Mouse (Mus musculus) MEL (cell line): ENCODE measurements around the gene Pak7.

Source experiments
- POLR2A ChIP-seq, 2 experiments: IDR thresholded peaks; 2 replicates each; pipeline ENCODE4 v1.6.1; 2011 to 2012; ENCODE audit warnings: low read length in 2 of 2, mild to moderate bottlenecking in 2 of 2, control low read depth in 1 of 2, improper control_type of control experiment in 1 of 2, low read depth in 1 of 2, moderate library complexity in 1 of 2; ENCODE audit not compliant: control insufficient read depth in 1 of 2, insufficient read depth in 1 of 2, poor library complexity in 1 of 2
- TBP ChIP-seq: IDR thresholded peaks from 2 replicates; pipeline ENCODE4 v1.8.0; 2011; ENCODE audit warnings: low read depth, low read length, improper control_type of control experiment

DNA sequence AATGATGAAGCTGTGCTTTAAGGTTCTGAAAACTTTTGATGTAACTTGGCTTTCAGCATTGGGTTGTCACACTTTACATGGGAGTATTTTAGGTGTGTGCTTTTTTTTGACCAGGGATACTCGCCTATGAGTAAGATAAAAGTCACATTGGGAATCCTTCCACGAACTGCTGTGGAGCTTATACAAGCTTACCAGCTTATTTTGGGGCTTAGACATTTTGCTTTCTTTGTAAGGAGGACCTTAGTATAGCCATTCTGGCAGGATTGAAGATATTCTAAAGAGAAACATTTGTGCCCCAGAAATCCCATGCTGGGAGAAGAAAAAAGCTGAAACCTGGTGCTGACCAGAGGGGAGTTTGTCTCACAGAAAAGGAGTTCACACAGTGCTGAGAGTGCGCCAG is 212.7 kb downstream of the Pak7 start:
- TF ChIP-seq POLR2A (IDR thresholded peaks at IDR 0.05; ENCODE audit: control insufficient read depth in 1 of 2, insufficient read depth in 1 of 2, low read depth in 1 of 2, low read length in 2 of 2, poor library complexity in 1 of 2) (no peak), TBP (no peak)
